Mouse (Mus musculus) kidney, postnatal 0 days (tissue): ENCODE data around the gene Phlpp1. TPM values are rescaled to one million over a fixed set of nuclear protein-coding genes. Genes with fewer than 3 reads are reported as not detected.
A peak's percentile ranks its signal among the peaks of the same experiment; 100 is the strongest.

Experiments
- ATAC-seq: fragments of 200-750 bp; cut with Nextera tagmentation; replicated peaks from 2 replicates; pipeline ENCODE4 v1.8.0; 2017; ENCODE audit warnings: low read depth, moderate number of reproducible peaks, moderate TSS enrichment, moderate library complexity; ENCODE audit not compliant: low FRiP score
- DNase-seq: peaks from one replicate; pipeline ENCODE4 v3.0.0-alpha.2; 2016; ENCODE audit warnings: low spot score
- H3K27ac ChIP-seq: fragments of 300-500 bp; sonication (generic); 2 replicates; pipeline ENCODE4 v1.5.1; 2014; ENCODE audit warnings: mild to moderate bottlenecking
- H3K27me3 ChIP-seq: fragments of 300-500 bp; sonication (generic); 2 replicates; pipeline ENCODE4 v1.6.1; 2014; ENCODE audit warnings: low read length, mixed read lengths; ENCODE audit not compliant: insufficient read depth
- H3K36me3 ChIP-seq: fragments of 300-500 bp; sonication (generic); 2 replicates; pipeline ENCODE4 v1.6.1; 2014; ENCODE audit warnings: low read length, mixed read lengths; ENCODE audit not compliant: insufficient read depth
- H3K4me1 ChIP-seq: fragments of 300-500 bp; sonication (generic); replicated peaks from 2 replicates; pipeline ENCODE4 v1.6.1; 2014; ENCODE audit warnings: antibody characterized with exemption, low read length, mixed read lengths; ENCODE audit not compliant: insufficient read depth
- H3K4me2 ChIP-seq: fragments of 300-500 bp; sonication (generic); 2 replicates; pipeline ENCODE4 v1.6.1; 2014; ENCODE audit warnings: mild to moderate bottlenecking, low read length, moderate library complexity, mixed read lengths
- H3K4me3 ChIP-seq: fragments of 300-500 bp; sonication (generic); replicated peaks from 2 replicates; pipeline ENCODE4 v1.5.1; 2014; ENCODE audit warnings: low read depth, low read length
- H3K9ac ChIP-seq: fragments of 300-500 bp; sonication (generic); 2 replicates; pipeline ENCODE4 v1.6.1; 2014; ENCODE audit warnings: low read depth, low read length
- H3K9me3 ChIP-seq: fragments of 300-500 bp; sonication (generic); replicated peaks from 2 replicates; pipeline ENCODE4 v1.6.1; 2016; ENCODE audit warnings: low read length, inconsistent platforms, mixed read lengths
- CTCF ChIP-seq: IDR thresholded peaks from 2 replicates; pipeline ENCODE4 v1.5.1; 2016; ENCODE audit warnings: antibody characterized with exemption, low read depth, mild to moderate bottlenecking, moderate library complexity
- WGBS: fragments of 180-500 bp; shearing (Covaris S2); extraction: QIAGEN DNeasy Blood & Tissue Kit; methylation state at CpG from one replicate; pipeline ENCODE4 v1.1.7; 2014; 5-methylcytosine and 5-hydroxymethylcytosine counted together
- polyA plus RNA-seq: library from polyadenylated mRNA; unstranded; fragments of >200 nt; fragmentation: Nextera tagmentation; extraction: Ambion mirVana; gene quantifications from 2 replicates; pipeline ENCODE4 v1.2.1, GENCODE M21; 2015

The Phlpp1 gene
- polyA plus RNA-seq, 1 experiment from 2014 or later = 2.9 TPM

DNA sequence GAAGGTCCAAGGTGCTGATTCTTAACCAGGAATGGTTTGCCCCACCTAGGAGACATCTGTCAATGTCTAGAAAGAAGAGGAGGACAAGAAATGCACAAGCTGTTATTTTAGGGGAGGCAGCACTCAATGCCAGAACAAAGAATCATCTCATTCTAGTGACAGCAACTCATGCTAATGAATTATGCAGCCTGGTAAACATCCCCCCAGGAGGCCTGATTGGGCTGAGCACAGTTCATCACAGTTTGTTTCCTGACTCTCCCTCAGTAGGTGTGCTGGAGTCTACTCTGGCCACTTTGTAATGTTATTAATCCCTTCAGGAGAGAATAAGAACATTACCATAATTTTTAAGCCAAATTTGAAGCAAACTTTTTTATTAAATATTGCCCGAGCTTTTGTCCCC lies 29.5 kb upstream of the Phlpp1 start:
- Histone ChIP-seq H3K4me3 (no peak overlapping the region), H3K9me3 (no peaks in the 10 kb centered on the region), H3K4me1 (no peaks in the 10 kb centered on the region), H3K27ac (no peak overlapping the region), H3K36me3 (no peaks in the 10 kb centered on the region), H3K27me3 (no peaks in the 10 kb centered on the region), H3K4me2 (no peak overlapping the region), H3K9ac (no peak overlapping the region)
- DNase-seq = no peak
- no peak for TF ChIP-seq CTCF
- no peak for ATAC-seq
- WGBS = 97% methylated on average over 1 of the region's 1 CpGs

DNA sequence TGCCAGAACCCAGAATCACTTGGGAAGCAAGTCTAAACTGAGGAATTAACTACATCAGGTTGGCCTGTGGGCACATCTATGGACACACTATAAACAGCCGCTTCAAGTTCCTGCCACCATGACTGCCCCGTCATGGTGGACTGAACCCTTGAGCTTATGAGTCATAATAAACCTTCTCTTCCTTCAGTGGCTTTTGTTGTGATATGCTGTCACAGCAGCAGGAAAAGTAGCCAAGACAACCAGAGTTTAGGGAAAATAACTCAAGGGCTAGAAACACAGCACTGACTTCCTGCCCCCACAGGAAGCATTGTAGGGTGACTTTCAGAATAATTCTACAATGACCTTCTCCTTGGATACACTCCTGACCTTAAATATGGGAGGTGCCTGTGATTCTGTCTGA lies 27.0 kb upstream of the Phlpp1 start:
- ATAC-seq = no peak
- H3K27me3 ChIP-seq = no peaks in the 10 kb centered on the region
- 83% methylated on average over 2 of the region's 2 CpGs for WGBS
- H3K9me3 ChIP-seq = no peaks in the 10 kb centered on the region
- no peaks in the 10 kb centered on the region for H3K4me1 ChIP-seq
- no peaks in the 10 kb centered on the region for H3K36me3 ChIP-seq
- no peak for TF ChIP-seq CTCF
- H3K4me3 ChIP-seq = no peak overlapping the region
- no peak overlapping the region for H3K9ac ChIP-seq
- DNase-seq = no peak
- no peak overlapping the region for H3K27ac ChIP-seq
- H3K4me2 ChIP-seq = no peak overlapping the region

DNA sequence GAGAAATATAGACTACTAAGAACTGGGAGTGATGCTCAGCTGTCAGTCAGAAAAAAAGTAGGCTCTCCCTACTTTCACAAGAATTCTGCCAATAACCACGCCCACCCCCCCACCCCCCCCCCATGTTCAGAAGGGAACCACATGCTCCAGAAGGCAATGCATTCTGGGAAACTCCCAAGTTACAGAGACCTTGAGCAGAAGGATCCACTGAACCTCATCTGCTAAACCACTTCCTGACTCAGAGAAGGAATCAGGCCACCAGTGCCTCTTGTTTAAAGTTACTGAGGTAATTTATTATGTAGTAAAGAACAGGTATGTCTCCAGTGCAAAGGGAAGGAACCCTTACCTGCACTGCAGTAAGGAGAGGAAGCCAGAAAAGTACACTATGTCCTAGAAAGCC lies 26.5 kb upstream of the Phlpp1 start:
- no peak for TF ChIP-seq CTCF
- no peak overlapping the region for H3K4me3 ChIP-seq
- H3K27me3 ChIP-seq = no peaks in the 10 kb centered on the region
- no peaks in the 10 kb centered on the region for H3K4me1 ChIP-seq
- no peaks in the 10 kb centered on the region for H3K9me3 ChIP-seq
- WGBS = 44% methylated on average over 1 of the region's 1 CpGs
- H3K4me2 ChIP-seq = no peak overlapping the region
- no peak overlapping the region for H3K9ac ChIP-seq
- no peak for ATAC-seq
- no peak for DNase-seq
- no peak overlapping the region for H3K27ac ChIP-seq
- no peaks in the 10 kb centered on the region for H3K36me3 ChIP-seq

DNA sequence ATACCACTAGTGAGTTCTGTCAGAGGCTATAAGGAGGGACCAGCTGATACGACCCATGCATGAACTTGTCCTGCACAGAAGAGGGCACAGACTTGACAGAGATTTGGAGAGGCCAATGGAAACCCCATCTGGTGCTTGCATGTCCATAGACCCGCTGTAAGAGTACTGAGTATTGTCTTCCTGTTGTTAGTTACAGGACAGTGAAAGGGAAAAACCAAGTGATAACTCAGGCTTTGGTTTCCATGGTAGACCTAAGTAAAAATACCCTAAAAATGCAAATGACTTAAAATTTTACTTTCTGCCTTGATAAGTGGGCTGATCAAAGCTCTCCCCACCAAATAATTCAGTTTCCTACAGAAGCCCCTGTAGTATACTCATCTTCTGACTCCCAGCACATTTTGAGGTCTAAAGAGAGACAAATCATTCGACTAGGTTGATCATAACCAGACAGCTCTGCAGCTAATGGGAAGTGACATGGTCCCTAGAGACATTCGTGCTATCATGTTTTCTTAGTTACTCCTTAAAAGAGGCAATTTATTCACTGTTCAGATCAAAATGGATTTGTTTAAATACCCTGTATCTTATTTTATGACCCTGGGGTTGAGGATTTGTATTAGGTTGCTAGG lies 25.9 kb upstream of the Phlpp1 start:
- Histone ChIP-seq H3K27ac (no peak overlapping the region), H3K36me3 (no peaks in the 10 kb centered on the region), H3K4me1 (no peaks in the 10 kb centered on the region), H3K9me3 (no peaks in the 10 kb centered on the region), H3K4me2 (no peak overlapping the region), H3K9ac (no peak overlapping the region), H3K27me3 (no peaks in the 10 kb centered on the region), H3K4me3 (no peak overlapping the region)
- TF ChIP-seq CTCF = no peak
- ATAC-seq (no peak), DNase-seq (no peak)
- WGBS = 78% methylated on average over 4 of the region's 4 CpGs

DNA sequence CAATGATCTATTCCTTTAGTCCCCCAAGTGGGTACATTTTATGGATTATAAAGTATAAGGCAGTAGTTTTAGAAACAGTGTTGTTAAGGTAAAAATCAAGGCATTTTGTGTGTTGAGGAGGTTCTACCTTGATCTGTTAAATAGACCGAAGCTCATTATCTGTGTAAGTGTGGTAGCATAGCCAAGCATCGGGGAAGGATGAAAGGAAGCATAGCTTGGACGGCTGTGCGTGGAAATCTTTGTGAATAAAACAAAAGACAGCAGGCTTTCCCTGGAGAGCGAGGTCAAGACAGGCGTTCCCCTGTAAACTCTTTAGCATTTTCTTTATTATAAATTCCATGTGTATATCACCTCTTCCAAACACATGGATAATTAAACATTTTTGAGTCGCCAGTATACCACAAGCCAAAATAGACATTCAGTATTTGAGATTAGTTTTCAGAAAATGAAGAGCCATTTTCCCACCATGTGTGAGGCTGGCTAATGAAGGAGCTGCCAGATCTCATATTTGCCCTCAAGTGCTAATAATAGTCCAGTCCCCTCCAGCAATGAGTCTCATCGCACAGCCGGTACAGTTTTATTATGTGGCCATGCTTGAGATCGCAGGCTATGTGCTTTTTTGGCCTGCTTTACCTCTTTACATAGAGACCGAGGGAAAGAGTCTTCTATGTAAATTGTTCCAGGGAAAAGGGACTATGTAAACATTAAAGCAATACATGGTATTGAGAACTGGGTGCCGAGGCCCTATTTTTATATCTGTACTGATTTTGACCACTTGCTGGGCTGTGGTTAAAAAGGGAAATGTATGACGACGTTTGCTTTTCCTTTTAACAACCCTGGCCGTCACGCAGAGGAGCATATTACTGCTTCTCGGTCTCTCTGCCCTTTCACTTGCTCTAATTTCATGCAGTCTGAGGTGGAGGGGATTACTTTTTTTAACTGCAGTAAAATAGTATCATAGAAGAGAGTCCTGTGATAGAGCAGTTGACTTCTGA lies 22.9 kb upstream of the Phlpp1 start:
- WGBS = 75% methylated on average over 17 of the region's 17 CpGs
- H3K4me2 ChIP-seq = no peak overlapping the region
- DNase-seq (no peak), ATAC-seq (no peak)
- H3K27me3 ChIP-seq = no peaks in the 10 kb centered on the region
- H3K4me3 ChIP-seq = no peak overlapping the region
- no peak for TF ChIP-seq CTCF
- no peak overlapping the region for H3K9ac ChIP-seq
- no peaks in the 10 kb centered on the region for H3K9me3 ChIP-seq
- no peaks in the 10 kb centered on the region for H3K36me3 ChIP-seq
- no peak overlapping the region for H3K27ac ChIP-seq
- no peaks in the 10 kb centered on the region for H3K4me1 ChIP-seq

DNA sequence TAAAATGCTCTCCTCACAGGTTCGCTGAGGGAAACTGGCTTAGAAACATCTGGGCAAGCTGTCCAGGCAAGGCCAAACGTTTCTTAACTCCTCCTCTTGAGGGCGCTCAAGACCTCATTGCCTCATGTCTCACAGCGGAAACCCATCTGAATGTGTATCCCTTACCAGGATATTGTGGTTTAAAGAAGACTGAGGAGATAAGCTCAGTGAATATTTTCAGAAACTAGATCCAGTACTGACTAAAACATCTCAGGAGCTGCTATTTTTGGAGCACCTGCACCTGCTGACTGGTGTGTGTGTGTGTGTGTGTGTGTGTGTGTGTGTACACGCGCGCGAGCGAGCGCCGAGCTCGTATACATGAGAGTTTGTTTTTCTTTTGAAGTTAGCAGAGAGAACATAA lies 19.7 kb upstream of the Phlpp1 start:
- no peaks in the 10 kb centered on the region for H3K27me3 ChIP-seq
- no peak overlapping the region for H3K4me2 ChIP-seq
- H3K27ac ChIP-seq = no peak overlapping the region
- WGBS = 80% methylated on average over 12 of the region's 12 CpGs
- H3K9me3 ChIP-seq = no peaks in the 10 kb centered on the region
- no peak for DNase-seq
- H3K36me3 ChIP-seq = no peaks in the 10 kb centered on the region
- no peaks in the 10 kb centered on the region for H3K4me1 ChIP-seq
- H3K4me3 ChIP-seq = no peak overlapping the region
- H3K9ac ChIP-seq = no peak overlapping the region
- TF ChIP-seq CTCF = peak; percentile 45; the same call in 1 of the 2 replicates
- ATAC-seq = no peak
